Mouse (Mus musculus) stomach, postnatal 0 days (tissue): ENCODE measurements at regions not wholly inside any gene's neighbourhood (a gene's known extent, or its start where the extent isn't known, plus 50 kb on each side); places are given as distances from the start of the nearest gene placed in this dataset.

Experiments
- CTCF ChIP-seq: IDR thresholded peaks from 2 replicates; pipeline ENCODE4 v1.5.1; 2016; ENCODE audit warnings: antibody characterized with exemption, low read depth, mild to moderate bottlenecking, moderate library complexity
- EP300 ChIP-seq: optimal IDR thresholded peaks from 2 replicates; pipeline ENCODE3; 2016; ENCODE audit warnings: antibody characterized with exemption

DNA sequence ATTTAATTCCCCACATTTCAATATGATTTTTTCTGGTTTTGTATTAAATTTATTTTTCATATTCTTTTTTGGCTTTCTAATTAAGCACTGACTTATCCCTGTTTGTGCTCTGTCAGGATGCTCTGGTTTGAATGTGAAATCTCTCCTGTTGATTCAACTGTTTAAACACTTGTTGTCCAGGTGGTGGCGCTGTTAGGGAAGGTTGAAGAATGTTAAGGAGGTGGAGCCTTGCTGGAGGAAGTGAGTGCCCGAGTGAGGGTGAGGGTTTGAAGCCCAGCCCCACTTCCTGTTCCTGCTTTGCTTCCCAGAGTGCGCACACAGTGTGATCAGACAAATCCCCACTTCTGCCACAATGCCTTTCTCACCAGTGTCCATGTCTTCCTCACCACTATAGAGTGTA lies 263.4 kb downstream of the Osr1 start:
- peak; percentile 38 for TF ChIP-seq CTCF
- no peak for TF ChIP-seq EP300
